Mouse (Mus musculus): ENCODE results near the gene Zfp773.

DNA sequence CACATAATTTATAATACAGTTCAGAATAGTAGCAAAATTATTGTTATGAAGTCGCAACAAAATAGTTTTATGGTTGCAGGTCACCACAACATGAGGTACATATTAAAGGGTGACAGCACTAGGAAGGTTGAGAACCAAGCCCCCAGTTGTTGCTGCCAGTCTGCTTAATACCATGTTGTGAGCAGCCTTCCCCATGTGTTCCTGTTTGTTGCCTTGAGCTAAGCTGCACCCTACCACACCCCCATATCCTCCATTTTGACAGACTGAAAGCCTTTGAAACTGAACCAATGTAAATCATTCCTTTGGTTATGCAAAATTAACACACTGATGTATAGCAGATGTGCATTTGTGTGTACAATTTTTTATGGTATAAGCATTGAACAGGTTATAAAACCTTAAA, 49.3 kb upstream of the Zfp773 start:
- no peak for TF ChIP-seq POLR2A (IDR thresholded peaks at IDR 0.05; ENCODE audit: low read depth, low read length)
- no peak for TF ChIP-seq CTCF (IDR thresholded peaks at IDR 0.05; ENCODE audit: extremely low read depth, insufficient read depth, insufficient read length, insufficient replicate concordance)
